Mouse (Mus musculus) MEL (cell line): ENCODE measurements around the gene 4930430A15Rik. TPM values are rescaled to one million over a fixed set of nuclear protein-coding genes. Genes with fewer than 3 reads are reported as not detected.

Experiments used
- DNase-seq: peaks from one replicate; pipeline ENCODE4 v3.0.0; 2011; ENCODE audit warnings: low read depth, low spot score
- H3K27ac ChIP-seq: 2 replicates; pipeline ENCODE4 v1.5.1; 2012; ENCODE audit warnings: low read depth, mild to moderate bottlenecking, control low read depth, low read length, moderate library complexity; ENCODE audit not compliant: control insufficient read depth
- H3K27me3 ChIP-seq, 2 experiments: fragments of 150-350 bp in 1 of 2; sonication (generic) in 1 of 2; 2 replicates each; pipeline ENCODE4 v1.6.1; 2012; ENCODE audit warnings: low read length in 2 of 2, mild to moderate bottlenecking in 2 of 2, improper control_type of control experiment in 1 of 2, moderate library complexity in 1 of 2; ENCODE audit not compliant: insufficient read depth in 2 of 2, control insufficient read depth in 1 of 2
- H3K36me3 ChIP-seq, 2 experiments: 2 replicates each; pipeline ENCODE4 v1.6.1; 2012 to 2014; ENCODE audit warnings: low read length in 2 of 2, improper control_type of control experiment in 1 of 2, inconsistent platforms in 1 of 2, mild to moderate bottlenecking in 1 of 2; ENCODE audit not compliant: insufficient read depth in 2 of 2, control insufficient read depth in 1 of 2
- H3K4me1 ChIP-seq, 2 experiments: fragments of 150-350 bp in 1 of 2; sonication (generic) in 1 of 2; 2 replicates each; pipeline ENCODE4 v1.6.1; 2012; ENCODE audit warnings: low read length in 2 of 2, improper control_type of control experiment in 1 of 2, mild to moderate bottlenecking in 1 of 2; ENCODE audit not compliant: insufficient read depth in 2 of 2, control insufficient read depth in 1 of 2
- H3K4me3 ChIP-seq, 2 experiments: fragments of 150-350 bp in 1 of 2; sonication (generic) in 1 of 2; 2 replicates each; pipeline ENCODE4 v1.5.1; 2012; ENCODE audit warnings: low read depth in 2 of 2, low read length in 2 of 2, mild to moderate bottlenecking in 2 of 2, moderate library complexity in 2 of 2, control low read depth in 1 of 2, improper control_type of control experiment in 1 of 2; ENCODE audit not compliant: control insufficient read depth in 1 of 2, insufficient read depth in 1 of 2
- H3K79me2 ChIP-seq: 2 replicates; pipeline ENCODE4 v1.6.1; 2012; ENCODE audit warnings: mild to moderate bottlenecking, low read length, moderate library complexity; ENCODE audit not compliant: control insufficient read depth, poor library complexity, insufficient read depth
- H3K9ac ChIP-seq: 2 replicates; pipeline ENCODE4 v1.6.1; 2012; ENCODE audit warnings: low read depth, mild to moderate bottlenecking, control low read depth, low read length, moderate library complexity; ENCODE audit not compliant: control insufficient read depth, poor library complexity, severe bottlenecking
- H3K9me3 ChIP-seq: fragments of 150-350 bp; sonication (generic); replicated peaks from 2 replicates; pipeline ENCODE4 v1.6.1; 2012; ENCODE audit warnings: mild to moderate bottlenecking, low read length, improper control_type of control experiment, moderate library complexity; ENCODE audit not compliant: insufficient read depth
- BHLHE40 ChIP-seq: IDR thresholded peaks from 2 replicates; pipeline ENCODE4 v1.6.1; 2012; ENCODE audit warnings: low read depth, mild to moderate bottlenecking, inconsistent platforms, low read length, improper control_type of control experiment, borderline replicate concordance
- CHD1 ChIP-seq: IDR thresholded peaks from 2 replicates; pipeline ENCODE4 v1.6.1; 2012; ENCODE audit warnings: low read depth, mild to moderate bottlenecking, inconsistent platforms, low read length, improper control_type of control experiment
- CHD2 ChIP-seq: IDR thresholded peaks from 2 replicates; pipeline ENCODE4 v1.6.1; 2011; ENCODE audit warnings: low read length, improper control_type of control experiment
- CTCF ChIP-seq, 3 experiments: IDR thresholded peaks in 2 of 3; conservative IDR thresholded peaks in 1 of 3; 2 replicates each; pipeline ENCODE4 v1.5.1; 2011 to 2012; ENCODE audit warnings: low read length in 3 of 3, low read depth in 2 of 3, mild to moderate bottlenecking in 2 of 3, improper control_type of control experiment in 1 of 3, inconsistent platforms in 1 of 3, mixed read lengths in 1 of 3, moderate library complexity in 1 of 3; ENCODE audit not compliant: control insufficient read depth in 1 of 3, insufficient read depth in 1 of 3, poor library complexity in 1 of 3, severe bottlenecking in 1 of 3
- E2F4 ChIP-seq: IDR thresholded peaks from 2 replicates; pipeline ENCODE4 v1.6.1; 2011; ENCODE audit warnings: low read depth, low read length, improper control_type of control experiment, borderline replicate concordance
- ELF1 ChIP-seq: IDR thresholded peaks from 2 replicates; pipeline ENCODE4 v1.6.1; 2014; ENCODE audit warnings: low read depth, mild to moderate bottlenecking, inconsistent platforms, low read length, improper control_type of control experiment, moderate library complexity
- EP300 ChIP-seq, 2 experiments: IDR thresholded peaks; 2 replicates each; pipeline ENCODE4 v1.6.1; 2011; ENCODE audit warnings: improper control_type of control experiment in 2 of 2, low read length in 2 of 2, low read depth in 1 of 2, mild to moderate bottlenecking in 1 of 2
- ETS1 ChIP-seq: IDR thresholded peaks from 2 replicates; pipeline ENCODE4 v1.6.1; 2012; ENCODE audit warnings: low read depth, mild to moderate bottlenecking, inconsistent platforms, low read length, improper control_type of control experiment, moderate library complexity
- GABPA ChIP-seq: IDR thresholded peaks from 2 replicates; pipeline ENCODE4 v1.6.1; 2012; ENCODE audit warnings: low read depth, mild to moderate bottlenecking, inconsistent platforms, low read length, improper control_type of control experiment, moderate library complexity
- GATA1 ChIP-seq: IDR thresholded peaks from 2 replicates; pipeline ENCODE4 v1.6.1; 2011; ENCODE audit warnings: low read depth, low read length, improper control_type of control experiment
- HCFC1 ChIP-seq: IDR thresholded peaks from 2 replicates; pipeline ENCODE4 v1.6.1; 2012; ENCODE audit warnings: low read depth, mild to moderate bottlenecking, inconsistent platforms, low read length, improper control_type of control experiment, moderate library complexity
- JUND ChIP-seq: IDR thresholded peaks from 2 replicates; pipeline ENCODE4 v1.6.1; 2011; ENCODE audit warnings: low read depth, mild to moderate bottlenecking, improper control_type of control experiment, low read length
- MAX ChIP-seq: IDR thresholded peaks from 2 replicates; pipeline ENCODE4 v1.6.1; 2011; ENCODE audit warnings: low read length, improper control_type of control experiment
- MAZ ChIP-seq: IDR thresholded peaks from 2 replicates; pipeline ENCODE4 v1.6.1; 2012; ENCODE audit warnings: low read depth, mild to moderate bottlenecking, inconsistent platforms, low read length, improper control_type of control experiment
- MYB ChIP-seq: IDR thresholded peaks from 2 replicates; pipeline ENCODE4 v1.6.1; 2011; ENCODE audit warnings: mild to moderate bottlenecking, low read depth, low read length, improper control_type of control experiment
- MYC ChIP-seq: IDR thresholded peaks from 2 replicates; pipeline ENCODE4 v1.6.1; 2011; ENCODE audit warnings: low read depth, mild to moderate bottlenecking, low read length, improper control_type of control experiment, moderate library complexity
- POLR2A ChIP-seq, 2 experiments: IDR thresholded peaks; 2 replicates each; pipeline ENCODE4 v1.6.1; 2011 to 2012; ENCODE audit warnings: low read length in 2 of 2, mild to moderate bottlenecking in 2 of 2, control low read depth in 1 of 2, improper control_type of control experiment in 1 of 2, low read depth in 1 of 2, moderate library complexity in 1 of 2; ENCODE audit not compliant: control insufficient read depth in 1 of 2, insufficient read depth in 1 of 2, poor library complexity in 1 of 2
- POLR2AphosphoS5 ChIP-seq: IDR thresholded peaks from 2 replicates; pipeline ENCODE4 v1.6.1; 2012; ENCODE audit warnings: low read depth, borderline replicate concordance, mild to moderate bottlenecking, inconsistent platforms, low read length, moderate library complexity, mixed read lengths
- RAD21 ChIP-seq: IDR thresholded peaks from 2 replicates; pipeline ENCODE4 v1.6.1; 2011; ENCODE audit warnings: mild to moderate bottlenecking, low read depth, low read length, improper control_type of control experiment
- RCOR1 ChIP-seq: IDR thresholded peaks from 2 replicates; pipeline ENCODE4 v1.6.1; 2012; ENCODE audit warnings: low read depth, mild to moderate bottlenecking, inconsistent platforms, low read length, improper control_type of control experiment
- SIN3A ChIP-seq: IDR thresholded peaks from 2 replicates; pipeline ENCODE4 v1.6.1; 2012; ENCODE audit warnings: low read length, improper control_type of control experiment, inconsistent platforms
- SMC3 ChIP-seq: IDR thresholded peaks from 2 replicates; pipeline ENCODE4 v1.6.1; 2011; ENCODE audit warnings: low read depth, low read length, improper control_type of control experiment
- TAL1 ChIP-seq: IDR thresholded peaks from 2 replicates; pipeline ENCODE4 v1.6.1; 2012; ENCODE audit warnings: mild to moderate bottlenecking, inconsistent platforms, low read length, moderate library complexity, mixed read lengths
- TBP ChIP-seq: IDR thresholded peaks from 2 replicates; pipeline ENCODE4 v1.8.0; 2011; ENCODE audit warnings: low read depth, low read length, improper control_type of control experiment
- TCF12 ChIP-seq: IDR thresholded peaks from 2 replicates; pipeline ENCODE4 v1.6.1; 2014; ENCODE audit warnings: low read depth, mild to moderate bottlenecking, inconsistent platforms, low read length, improper control_type of control experiment, moderate library complexity
- USF1 ChIP-seq: IDR thresholded peaks from 2 replicates; pipeline ENCODE4 v1.6.1; 2014; ENCODE audit warnings: low read depth, mild to moderate bottlenecking, inconsistent platforms, low read length, improper control_type of control experiment, moderate library complexity
- ZC3H11A ChIP-seq: IDR thresholded peaks from 2 replicates; pipeline ENCODE4 v1.6.1; 2012; ENCODE audit warnings: low read depth, mild to moderate bottlenecking, inconsistent platforms, low read length, improper control_type of control experiment
- ZMIZ1 ChIP-seq: IDR thresholded peaks from 2 replicates; pipeline ENCODE4 v1.6.1; 2012; ENCODE audit warnings: low read depth, mild to moderate bottlenecking, inconsistent platforms, low read length, improper control_type of control experiment, moderate library complexity
- polyA plus RNA-seq, 2 experiments: library from polyadenylated mRNA; stranded (reverse) in 1 of 2; unstranded in 1 of 2; fragments of >175 nt in 1 of 2; fragments of >200 nt in 1 of 2; gene quantifications; 2 replicates each; pipeline versions ENCODE4 v1.2.1 to v1.2.4; 2012; ENCODE audit warnings: low replicate concordance in 2 of 2, low read depth in 1 of 2; ENCODE audit not compliant: insufficient read length in 2 of 2, insufficient read depth in 1 of 2, missing spikeins in 1 of 2
- total RNA-seq: library from RNA; depleted of rRNA; stranded (reverse); fragments of 300-350 nt; gene quantifications from 2 replicates; pipeline ENCODE4 v1.2.3, GENCODE M21; 2012; rRNA removed

Gene 4930430A15Rik
- total RNA-seq (not detected in 2 replicates), polyA plus RNA-seq (not detected)

DNA sequence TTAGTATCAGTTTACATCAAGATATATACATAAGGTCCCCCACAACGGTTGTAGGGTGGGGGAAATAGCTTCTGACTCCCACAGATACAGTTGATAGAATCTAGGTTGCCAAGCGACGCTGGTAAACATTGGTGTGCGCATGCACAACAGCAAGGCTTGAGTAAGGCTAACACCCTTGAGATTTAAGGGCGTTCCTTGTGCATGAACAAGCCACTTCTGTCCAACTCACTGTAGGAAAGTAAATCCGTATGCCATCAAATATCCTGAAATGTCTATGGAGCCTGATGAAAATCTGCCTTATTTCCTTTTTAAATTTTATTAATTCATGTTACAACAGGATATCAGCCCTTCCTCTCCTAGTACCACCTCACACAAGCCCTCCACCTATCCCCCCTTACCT, at the start of gene 4930430A15Rik:
Gene 4930430A15Rik (minus strand): TSS at position 101 of the 400 bp plus-strand sequence.
- no peak within 1 kb of the TSS for H3K9ac ChIP-seq
- TF ChIP-seq USF1 (no peak), CTCF (IDR thresholded peaks at IDR 0.05 in 2 of 3, conservative IDR thresholded peaks at IDR 0.05 in 1 of 3; ENCODE audit: control insufficient read depth in 1 of 3, insufficient read depth in 1 of 3, low read depth in 2 of 3, low read length in 3 of 3, poor library complexity in 1 of 3, severe bottlenecking in 1 of 3) (no peak), RCOR1 (no peak), HCFC1 (no peak), BHLHE40 (no peak), MYC (no peak), JUND (no peak), TBP (no peak), EP300 (IDR thresholded peaks at IDR 0.05; ENCODE audit: low read depth in 1 of 2, low read length in 2 of 2) (no peak), SIN3A (no peak), SMC3 (no peak), GABPA (no peak), TCF12 (no peak), ZMIZ1 (no peak), MAX (no peak)
- H3K27ac ChIP-seq: no peak within 1 kb of the TSS
- H3K4me3 ChIP-seq: no peak within 1 kb of the TSS
- no peaks in the 10 kb centered on the region for H3K4me1 ChIP-seq
- no peaks in the 10 kb centered on the region for H3K27me3 ChIP-seq
- no peaks in the 10 kb centered on the region for H3K79me2 ChIP-seq
- H3K36me3 ChIP-seq: no peaks in the 10 kb centered on the region
- DNase-seq: no peak
- no peaks in the 10 kb centered on the region for H3K9me3 ChIP-seq

- Histone ChIP-seq H3K79me2 (no peaks in the 10 kb centered on the region), H3K9me3 (no peaks in the 10 kb centered on the region), H3K36me3 (no peaks in the 10 kb centered on the region), H3K27ac (no peak within 1 kb of the TSS), H3K4me3 (no peak within 1 kb of the TSS), H3K9ac (no peak within 1 kb of the TSS), H3K27me3 (no peaks in the 10 kb centered on the region), H3K4me1 (no peaks in the 10 kb centered on the region)
- no peak for DNase-seq
- TF ChIP-seq MYB (no peak), ELF1 (no peak), ZC3H11A (no peak), TAL1 (no peak), JUND (no peak), ETS1 (no peak), RAD21 (no peak), CHD2 (no peak), MAX (no peak), CHD1 (no peak), E2F4 (no peak), GATA1 (no peak), RCOR1 (no peak), TCF12 (no peak), POLR2A (IDR thresholded peaks at IDR 0.05; ENCODE audit: control insufficient read depth in 1 of 2, insufficient read depth in 1 of 2, low read depth in 1 of 2, low read length in 2 of 2, poor library complexity in 1 of 2) (no peak), TBP (no peak), POLR2AphosphoS5 (no peak), MAZ (no peak)
Observed at GRCm38 (mm10) chr2:111274006-111274405, 44.6 kb upstream of the 4930430A15Rik start, which contains the start of gene Olfr1277. TSS of gene Olfr1277 (minus strand) at chr2:111274106.
